In genomic region chr13:60467821-60468579, GRCm38 (mm10) we compare ENCODE assay signal across 7 mouse cellular contexts.
A peak's percentile ranks its signal among the peaks of the same experiment; 100 is the strongest.
DNase-seq lines count a peak whose midpoint lies in the region; ATAC-seq and TF ChIP-seq lines count a peak whose summit lies in the region.

No protein-coding gene starts in this region.

- 18% methylated on average over 11 of the region's 11 CpGs for WGBS in limb, embryonic 11.5 days

- peak; percentile 63 for DNase-seq in right cerebral cortex, adult 18-20 months
- no peak for DNase-seq in right cerebral cortex, postnatal 36 days (ENCODE audit: low spot score in 2 of 2)
- peak; percentile 66 to 70 for DNase-seq in adrenal gland, adult 18-20 months (ENCODE audit: low spot score in 2 of 2)
- DNase-seq in heart, postnatal 36 days, result peak; percentile 74
- DNase-seq in limb, embryonic 11.5 days (ENCODE audit: low spot score), result peak; percentile 86
- DNase-seq in retina, postnatal 1 day, result peak; percentile 72

- H3K4me1 ChIP-seq in cortical plate, adult 2 months (ENCODE audit: control insufficient read depth, insufficient read depth, low read length), result no peaks in the 10 kb centered on the region
- 0 out of 2 replicates have a peak, but pooled peaks cover 4% of the 10 kb centered on the region for H3K4me1 ChIP-seq in limb, embryonic 11.5 days (ENCODE audit: control insufficient read depth, insufficient read depth, low read length)

- no peak overlapping the region for H3K4me2 ChIP-seq in limb, embryonic 11.5 days (ENCODE audit: low read depth, severe bottlenecking)

- H3K27me3 ChIP-seq in limb, embryonic 11.5 days (ENCODE audit: control insufficient read depth, insufficient read depth, low read length), result no peaks in the 10 kb centered on the region

- peak; percentile 60; the same call in 1 of the 2 replicates for TF ChIP-seq CTCF in cortical plate, adult 2 months (IDR thresholded peaks at IDR 0.05; ENCODE audit: extremely low read depth, insufficient read depth, low read length)

- H3K9ac ChIP-seq in limb, embryonic 11.5 days (ENCODE audit: low read length), result no peak overlapping the region

- no peaks in the 10 kb centered on the region for H3K36me3 ChIP-seq in limb, embryonic 11.5 days (ENCODE audit: control insufficient read depth, insufficient read depth, low read length)

- intact Hi-C loops in heart, postnatal 36 days (cut with DNase I), result loop anchor here (1.0 to 5.0 kb wide), 5 partner anchors 291 to 625 kb away; partner anchors contain the start of gene Gas1

- H3K4me3 ChIP-seq in cortical plate, adult 2 months (ENCODE audit: insufficient read depth, low read length), result no peak overlapping the region
- H3K4me3 ChIP-seq in limb, embryonic 11.5 days (ENCODE audit: low read depth, low read length), result no peak overlapping the region

- no peak overlapping the region for H3K27ac ChIP-seq in cortical plate, adult 2 months (ENCODE audit: insufficient read depth, low read length)
- H3K27ac ChIP-seq in limb, embryonic 11.5 days (replicated peaks; ENCODE audit: low read depth, low read length), result no peak overlapping the region

- no peaks in the 10 kb centered on the region for H3K9me3 ChIP-seq in limb, embryonic 11.5 days (ENCODE audit: control insufficient read depth, low read length)

- no peak for TF ChIP-seq POLR2A in cortical plate, adult 2 months (IDR thresholded peaks at IDR 0.05; ENCODE audit: extremely low read depth, insufficient read depth, low read length)

- ATAC-seq in limb, embryonic 11.5 days (ENCODE audit: insufficient number of reproducible peaks, low FRiP score, low TSS enrichment, low read depth), result no peak

Comparison
In these comparisons a context has a peak if more than half of its experiments do, and no peak if none do; other contexts are left out.
1. DNase-seq: peak in right cerebral cortex, adult 18-20 months (single experiment), adrenal gland, adult 18-20 months (2 of 2), heart, postnatal 36 days (2 of 2), limb, embryonic 11.5 days (single experiment) and retina, postnatal 1 day (single experiment); none in right cerebral cortex, postnatal 36 days (0 of 2).